Mouse (Mus musculus): ENCODE results near the gene Gcdh.

Gene Gcdh

DNA sequence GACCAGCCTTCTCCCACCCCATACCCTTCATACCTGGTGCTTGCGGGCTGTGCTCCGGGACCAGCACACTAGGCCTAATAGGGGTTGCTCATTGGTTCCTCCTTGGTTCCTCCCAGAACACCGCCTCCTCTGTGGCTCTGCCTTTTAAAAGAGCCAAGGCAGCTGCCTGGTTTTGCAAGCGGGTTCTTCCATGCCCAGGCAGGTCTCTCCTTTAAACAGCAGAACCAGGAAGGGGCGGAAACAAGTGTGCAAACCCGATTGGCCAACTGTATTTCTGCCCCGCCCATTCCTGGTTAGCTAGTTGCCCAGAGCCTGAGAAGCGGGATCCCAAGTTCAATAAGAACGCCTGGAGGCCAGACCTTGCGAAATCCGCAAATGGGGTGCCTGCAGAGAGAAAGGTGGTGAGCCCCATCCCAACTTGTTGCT, at the start of gene Gcdh:
Gene Gcdh, minus strand, starts transcription at position 213 of the 426 bp plus-strand sequence.
- DNase-seq (ENCODE audit: low spot score in 2 of 2): peak; percentile 93 to 96

DNA sequence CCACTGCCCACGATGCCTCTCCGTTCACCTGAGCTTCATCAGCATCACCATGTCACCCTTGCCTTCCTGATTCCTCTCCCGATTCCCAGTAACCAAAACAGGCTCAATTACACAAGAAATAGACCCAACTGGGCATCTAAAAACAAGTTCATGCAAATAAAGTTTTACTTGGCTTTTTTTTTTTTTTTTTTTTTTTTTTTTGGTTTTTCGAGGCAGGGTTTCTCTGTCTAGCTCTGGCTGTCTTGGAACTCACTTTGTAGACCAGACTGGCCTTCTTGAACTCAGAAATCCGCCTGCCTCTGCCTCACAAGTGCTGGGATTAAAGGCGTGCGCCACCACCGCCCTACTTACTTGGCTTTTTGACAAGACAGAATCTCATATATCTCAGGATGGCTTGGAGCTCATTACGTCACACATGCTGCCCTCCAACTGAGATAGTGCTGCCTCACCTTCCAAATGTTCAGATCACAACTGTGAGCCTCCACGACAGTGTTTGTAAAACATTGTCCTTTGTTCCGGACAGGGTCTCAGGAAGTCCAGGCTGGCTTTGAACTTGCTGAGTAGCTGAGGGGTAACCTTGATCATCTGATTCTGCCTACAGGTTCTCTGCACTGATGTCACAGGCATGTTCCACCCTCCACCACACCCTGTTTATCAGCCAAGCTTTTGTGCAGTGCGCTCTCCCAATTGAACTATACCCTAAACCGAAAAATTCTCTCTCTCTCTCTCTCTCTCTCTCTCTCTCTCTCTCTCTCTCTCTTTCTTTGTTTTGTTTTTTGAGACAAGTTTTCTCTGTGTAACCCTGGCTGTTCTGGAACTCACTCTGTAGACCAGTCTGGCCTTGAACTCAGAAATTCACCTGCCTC, 44.1 kb upstream of the Gcdh start:
- no peak for DNase-seq (ENCODE audit: low spot score in 2 of 2)

DNA sequence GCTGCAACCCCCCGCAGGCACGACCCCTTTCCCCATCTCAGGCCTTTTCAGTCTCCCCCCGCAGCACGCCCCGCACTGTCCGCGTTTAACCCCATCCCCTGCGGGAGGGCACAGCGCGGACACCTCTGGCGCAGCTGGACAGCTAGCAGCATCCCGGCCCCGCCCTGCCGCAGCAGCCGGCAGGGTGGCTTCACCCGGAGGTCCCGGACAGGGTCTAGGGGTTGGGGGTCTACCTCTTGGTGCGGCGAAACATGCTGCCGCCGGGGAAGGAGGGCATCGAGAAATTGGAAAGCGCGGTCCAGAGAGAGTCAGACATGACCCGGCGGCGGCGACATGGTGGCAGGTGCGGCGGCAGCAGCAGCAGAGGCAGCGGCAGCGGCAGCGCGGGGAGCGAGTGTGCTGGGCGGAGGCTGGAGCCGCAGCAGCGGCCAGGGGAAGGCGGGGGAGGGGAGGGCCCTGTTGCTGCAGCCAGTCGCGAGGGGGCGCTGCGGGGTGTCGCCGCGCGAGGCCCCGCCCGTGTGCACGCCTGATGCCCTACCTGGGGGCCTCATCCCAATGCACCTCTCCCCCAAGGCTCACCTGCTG, 43.3 kb upstream of the Gcdh start, which contains the start of gene Mast1:
Gene Mast1, minus strand, starts transcription at position 398 of the 585 bp plus-strand sequence.
- DNase-seq (ENCODE audit: low spot score in 2 of 2): peak in 1 of 2 experiments; percentile 57

DNA sequence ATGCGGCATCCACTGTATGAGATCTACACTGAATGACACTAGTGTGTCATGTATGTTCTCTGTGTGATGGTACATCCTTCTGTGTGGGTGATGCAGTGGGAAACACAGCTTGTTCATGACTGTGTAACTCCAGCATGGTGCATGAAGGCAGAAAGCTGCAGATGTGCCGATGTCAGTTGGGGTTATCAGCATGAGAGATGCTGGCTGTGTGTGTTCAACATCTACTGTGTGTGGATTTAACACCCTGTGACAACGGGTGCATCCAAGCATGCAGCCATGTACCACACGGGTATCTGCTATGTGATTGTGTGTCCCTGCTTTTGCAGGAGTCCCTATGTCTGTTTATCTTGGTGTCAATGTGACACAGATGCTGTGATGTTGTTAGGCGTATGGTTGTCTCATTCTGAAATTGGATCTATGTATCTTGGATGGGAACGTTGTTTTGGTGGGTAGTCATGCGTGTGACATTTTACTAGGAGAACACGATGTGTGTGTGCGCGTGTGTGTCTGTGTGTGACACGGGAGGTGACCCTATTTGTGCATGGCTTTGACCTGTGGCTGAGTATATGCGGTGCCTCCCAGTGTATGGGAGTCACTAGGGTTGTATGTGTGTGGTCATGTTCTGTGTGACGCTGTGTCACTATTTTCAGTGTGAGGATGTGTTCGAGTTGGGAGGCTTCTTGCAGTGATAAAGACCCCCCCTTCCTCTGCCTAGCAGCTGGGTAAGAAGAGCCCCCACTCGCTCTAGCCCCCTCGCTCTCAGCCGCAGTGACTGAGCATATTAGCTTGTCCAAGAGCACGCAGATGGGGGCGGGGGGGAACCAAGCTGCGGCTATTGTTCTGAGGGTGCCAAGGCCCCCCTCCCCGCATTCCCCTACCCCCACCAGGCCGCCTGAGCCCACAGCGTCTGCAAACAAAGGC, 42.6 kb upstream of the Gcdh start:
- DNase-seq (ENCODE audit: low spot score in 2 of 2): peak in 1 of 2 experiments; percentile 19

DNA sequence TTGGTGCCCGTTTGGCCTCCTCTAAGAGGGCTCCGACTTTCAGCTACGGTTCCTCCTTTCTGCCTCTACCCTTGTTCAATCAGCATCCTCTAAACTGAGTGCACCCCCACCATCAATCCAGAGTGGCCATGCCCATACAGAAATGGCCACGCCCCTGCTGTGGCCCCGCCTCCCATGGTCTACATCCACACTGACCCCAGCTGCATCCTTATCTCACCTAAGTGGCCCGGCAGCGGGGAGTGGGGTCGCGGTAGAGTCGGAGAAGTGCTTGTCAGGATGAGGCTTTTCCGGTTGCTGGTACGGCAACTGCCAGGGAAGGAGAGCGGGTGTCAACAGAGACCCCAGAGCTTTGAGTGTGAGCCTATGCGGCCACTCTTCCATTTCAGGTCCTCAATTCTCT, 41.8 kb upstream of the Gcdh start:
- DNase-seq (ENCODE audit: low spot score in 2 of 2): no peak

DNA sequence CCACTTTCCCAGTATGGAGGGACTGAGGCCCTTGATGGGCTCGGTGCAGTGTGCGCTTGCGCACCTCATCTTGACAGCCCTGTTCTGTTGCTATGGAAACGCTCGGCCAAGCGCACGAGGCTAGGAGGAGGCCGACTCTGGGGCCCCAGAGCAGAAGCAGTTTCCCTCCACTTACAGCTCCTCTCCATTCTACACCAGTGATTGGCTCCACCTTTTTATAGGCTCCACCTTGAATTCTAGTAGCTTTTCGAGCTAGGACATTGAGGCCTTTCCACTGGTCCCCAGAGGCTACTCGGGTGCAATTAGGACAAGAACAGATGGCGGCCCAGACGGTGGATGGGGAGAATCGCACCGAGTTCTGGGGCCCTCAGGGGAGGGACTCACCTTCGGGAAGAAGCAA, 41.1 kb upstream of the Gcdh start:
- peak in 1 of 2 experiments; percentile 50 for DNase-seq (ENCODE audit: low spot score in 2 of 2)

DNA sequence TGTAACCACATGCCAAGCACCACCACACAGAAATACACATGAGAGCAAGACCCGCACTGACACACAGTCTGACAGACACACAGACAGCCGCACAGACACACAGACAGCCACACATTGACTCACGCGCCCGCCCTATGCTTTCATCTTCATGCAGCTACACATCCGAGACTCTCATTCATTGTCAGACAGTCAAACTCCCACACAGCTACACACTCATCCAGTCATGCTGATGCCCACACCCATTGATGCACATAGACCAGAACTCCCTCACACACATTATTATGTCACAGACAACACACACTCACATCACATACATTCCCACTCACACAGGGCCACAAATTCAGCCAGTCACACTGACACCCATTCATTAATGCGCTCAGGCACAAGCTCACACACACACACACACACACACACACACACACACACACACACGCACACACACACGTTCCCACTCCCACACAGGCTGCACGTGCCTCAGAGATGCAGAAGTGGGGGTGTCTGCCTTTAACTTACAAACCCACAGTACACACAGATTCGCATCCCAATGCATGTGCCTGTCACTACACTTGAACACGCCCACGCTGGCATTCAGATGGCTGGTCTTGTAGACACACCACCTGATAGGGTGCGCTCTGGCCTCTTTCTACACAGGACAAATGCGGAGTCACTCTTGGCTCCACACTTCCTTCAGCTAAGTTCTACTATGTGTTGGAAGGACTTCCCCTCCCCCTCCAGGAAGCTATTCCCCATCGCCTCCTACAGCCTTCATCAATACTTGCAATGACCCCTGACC, 40.2 kb upstream of the Gcdh start:
- no peak for DNase-seq (ENCODE audit: low spot score in 2 of 2)

DNA sequence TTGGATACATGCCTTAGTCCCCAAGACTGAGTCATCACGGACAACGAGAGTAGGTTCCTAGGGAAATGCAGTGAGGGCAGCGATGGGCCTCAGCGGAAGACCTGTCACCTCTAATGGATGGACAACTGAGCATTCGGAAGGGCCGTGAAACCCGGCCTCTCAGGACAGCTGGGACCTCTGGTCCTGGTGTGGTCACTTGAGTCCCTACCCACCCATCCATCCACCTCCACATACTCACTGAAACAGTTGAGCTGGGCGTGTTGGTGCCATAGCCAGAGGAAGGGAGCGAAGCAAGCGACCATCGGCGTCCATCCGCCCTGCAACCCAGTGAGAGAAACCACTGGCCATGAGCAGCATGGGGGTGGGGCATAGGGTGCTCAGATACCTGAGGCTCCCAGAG, 36.9 kb upstream of the Gcdh start:
- DNase-seq (ENCODE audit: low spot score in 2 of 2): no peak

DNA sequence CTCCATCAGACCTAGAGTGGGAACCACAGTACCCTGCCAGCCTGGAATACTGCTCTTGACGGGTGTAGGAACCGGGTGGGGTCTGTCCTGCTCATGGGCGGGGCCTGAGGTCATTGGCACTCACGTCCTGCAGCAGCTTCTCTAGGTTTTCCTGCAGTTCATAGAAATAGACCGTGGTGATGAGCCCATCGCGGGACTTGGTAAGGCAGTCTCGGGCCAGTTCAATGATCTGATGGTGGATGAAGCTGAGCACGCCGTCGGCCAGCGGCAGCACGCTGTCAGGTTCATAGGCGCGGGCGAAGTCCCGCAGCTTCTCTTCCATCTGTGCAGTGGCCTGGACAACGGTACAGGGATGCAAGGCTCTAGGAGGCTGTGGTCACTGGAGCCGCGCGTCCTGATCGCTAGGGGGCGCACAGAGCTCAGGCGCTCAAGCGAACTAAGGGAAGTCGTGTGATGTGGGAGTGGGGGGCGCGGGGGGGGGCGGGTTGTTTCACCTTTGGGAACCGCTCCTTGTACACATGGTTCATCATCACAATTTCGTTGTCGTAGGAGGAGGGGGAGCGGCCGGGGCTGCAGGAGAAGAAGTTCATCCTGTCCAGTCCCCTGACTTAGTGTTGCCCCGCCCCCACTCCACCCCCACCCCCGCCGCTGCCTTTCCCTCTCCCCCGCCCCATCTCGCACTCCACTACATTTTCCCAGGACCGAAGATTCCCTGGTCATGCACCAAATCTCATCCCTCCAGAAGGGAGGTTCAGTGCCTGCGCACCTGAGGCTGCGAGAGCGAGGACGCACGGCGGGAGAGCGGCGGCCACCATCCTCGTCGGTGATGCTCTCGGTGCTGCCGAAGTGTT, 35.0 kb upstream of the Gcdh start:
- DNase-seq (ENCODE audit: low spot score in 2 of 2): peak in 1 of 2 experiments; percentile 66

DNA sequence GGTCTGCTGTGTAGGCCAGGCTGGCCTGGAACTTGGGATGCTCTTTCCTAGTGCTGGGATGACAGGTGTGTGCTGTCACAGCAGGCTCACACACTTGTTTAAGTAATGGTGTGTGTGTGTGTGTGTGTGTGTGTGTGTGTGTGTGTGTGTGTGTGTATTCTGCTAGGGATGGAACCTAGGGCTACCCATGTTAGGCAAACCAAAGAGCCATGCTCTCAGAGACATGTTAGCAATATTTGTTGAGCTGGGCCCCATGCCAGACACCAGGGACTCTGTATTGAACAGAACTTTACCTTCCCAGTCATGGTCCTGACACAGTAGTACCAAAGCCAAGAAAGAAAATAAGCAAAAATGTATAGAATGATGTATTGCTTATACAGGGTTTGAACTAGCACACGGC, 33.8 kb upstream of the Gcdh start:
- DNase-seq (ENCODE audit: low spot score in 2 of 2): no peak

DNA sequence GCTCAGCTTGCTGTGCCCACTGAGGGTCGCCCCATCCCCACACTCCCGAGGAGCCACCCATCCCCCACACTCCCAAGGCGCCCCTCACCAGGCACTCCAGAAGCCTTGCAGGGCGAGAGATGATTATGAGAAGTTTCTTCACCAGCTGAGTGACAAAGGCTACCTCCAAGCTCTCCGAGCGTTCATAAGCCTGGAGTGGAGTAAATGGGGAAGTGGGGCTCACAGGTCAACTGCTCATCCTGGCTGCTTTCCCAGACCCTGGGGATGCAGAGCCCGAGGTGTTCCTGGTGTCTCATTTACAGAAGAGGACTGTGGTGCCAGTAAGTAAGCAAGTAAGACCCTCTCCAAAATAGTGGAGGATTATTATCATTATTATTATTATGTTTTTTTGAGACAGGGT, 31.8 kb upstream of the Gcdh start:
- no peak for DNase-seq (ENCODE audit: low spot score in 2 of 2)

DNA sequence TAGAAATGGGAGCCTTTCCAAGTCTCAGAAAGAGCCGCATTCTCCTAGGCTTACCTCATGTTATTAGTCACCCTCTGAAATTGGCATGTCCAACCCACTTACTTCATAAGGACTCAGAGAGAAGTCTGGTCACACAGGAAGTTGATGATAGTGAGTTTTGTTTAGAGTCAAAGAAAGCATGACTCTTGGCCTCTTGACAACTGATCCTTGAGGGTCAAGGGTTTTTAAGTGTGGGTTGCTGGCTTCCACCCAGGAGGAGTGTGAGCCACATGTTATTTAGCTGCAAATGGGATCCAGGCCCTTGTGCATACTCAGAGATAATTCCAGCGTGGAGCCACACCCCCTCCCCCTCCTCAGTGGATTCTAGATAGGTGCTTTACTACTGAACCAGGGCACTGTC, 27.9 kb upstream of the Gcdh start:
- DNase-seq (ENCODE audit: low spot score in 2 of 2): no peak

DNA sequence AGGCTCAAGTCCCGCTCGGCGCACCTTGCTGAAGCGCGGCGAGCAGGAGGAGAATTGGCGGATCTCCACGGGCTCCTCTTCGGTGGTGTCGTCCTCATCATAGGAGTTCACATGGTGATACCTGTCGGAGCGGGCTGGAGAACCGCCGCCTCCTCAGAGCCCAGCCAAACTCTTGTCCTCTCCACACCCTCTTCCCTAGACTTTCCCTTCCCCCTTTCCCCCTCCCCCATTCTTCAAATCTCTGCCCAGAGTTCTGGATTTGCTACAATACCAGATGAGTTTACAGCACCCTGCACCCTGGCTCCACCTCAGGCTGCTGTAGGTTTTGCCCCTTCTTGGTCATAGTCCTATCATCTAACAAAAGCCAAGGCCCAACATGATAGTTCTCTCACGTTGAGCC, 24.9 kb upstream of the Gcdh start:
- no peak for DNase-seq (ENCODE audit: low spot score in 2 of 2)

DNA sequence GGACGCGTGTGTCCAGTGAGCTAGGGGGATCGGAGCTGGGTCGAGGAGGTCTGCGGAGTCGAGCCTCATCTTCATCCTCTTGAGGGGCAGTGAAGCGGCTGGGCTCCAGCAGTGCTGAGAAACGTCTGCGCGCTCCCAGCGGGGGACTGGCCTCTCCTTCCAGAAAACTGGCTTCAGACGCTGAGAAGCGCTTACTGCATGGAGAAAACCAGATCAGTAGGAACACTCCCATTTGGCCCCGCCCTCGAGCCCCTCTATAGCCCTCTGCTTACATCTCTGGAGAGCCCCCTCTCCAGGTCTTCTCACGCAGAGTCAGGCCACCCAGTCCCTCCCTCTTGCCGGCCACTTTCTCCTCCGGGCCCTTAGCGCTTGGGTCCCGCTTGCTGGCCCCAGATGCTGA, 24.1 kb upstream of the Gcdh start:
- DNase-seq (ENCODE audit: low spot score in 2 of 2): no peak

DNA sequence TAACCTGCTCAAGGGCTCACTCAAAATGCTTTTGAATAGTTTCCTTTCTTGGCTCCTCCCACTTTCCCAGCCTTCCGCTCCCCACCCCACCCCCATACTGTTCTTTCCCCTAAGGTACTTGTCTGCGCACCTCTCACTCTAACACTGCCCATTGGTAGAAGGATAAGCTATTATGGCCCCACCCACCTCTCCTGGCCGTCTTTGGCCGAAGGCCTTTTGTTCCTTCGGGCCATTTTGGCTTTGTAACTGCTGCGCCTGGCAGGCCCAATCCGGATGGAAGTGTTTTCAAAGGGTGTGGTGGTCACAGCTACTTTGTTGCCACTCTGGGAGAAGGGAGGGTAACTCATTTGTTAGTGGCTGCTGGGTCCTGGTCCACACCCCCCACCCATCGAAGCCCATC, 21.5 kb upstream of the Gcdh start:
- no peak for DNase-seq (ENCODE audit: low spot score in 2 of 2)

DNA sequence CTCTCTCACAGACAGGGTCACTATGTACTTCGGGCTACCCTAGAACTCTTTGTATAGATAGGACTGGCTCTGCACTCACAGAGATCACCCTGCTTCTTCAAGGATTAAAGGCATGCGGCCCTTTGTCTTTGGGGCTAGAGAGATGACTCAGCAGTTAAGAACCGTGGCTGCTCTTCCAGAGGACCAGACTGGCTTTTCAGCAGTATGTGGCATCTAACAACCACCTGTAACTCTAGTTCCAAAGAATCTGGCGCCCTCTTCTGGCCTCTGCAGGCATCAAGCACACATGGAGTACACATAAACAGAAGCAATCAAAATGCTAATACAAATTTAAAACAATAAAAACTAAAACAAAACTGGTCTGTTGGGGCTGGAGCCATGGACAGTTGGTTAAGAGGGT, 20.2 kb upstream of the Gcdh start:
- no peak for DNase-seq (ENCODE audit: low spot score in 2 of 2)

DNA sequence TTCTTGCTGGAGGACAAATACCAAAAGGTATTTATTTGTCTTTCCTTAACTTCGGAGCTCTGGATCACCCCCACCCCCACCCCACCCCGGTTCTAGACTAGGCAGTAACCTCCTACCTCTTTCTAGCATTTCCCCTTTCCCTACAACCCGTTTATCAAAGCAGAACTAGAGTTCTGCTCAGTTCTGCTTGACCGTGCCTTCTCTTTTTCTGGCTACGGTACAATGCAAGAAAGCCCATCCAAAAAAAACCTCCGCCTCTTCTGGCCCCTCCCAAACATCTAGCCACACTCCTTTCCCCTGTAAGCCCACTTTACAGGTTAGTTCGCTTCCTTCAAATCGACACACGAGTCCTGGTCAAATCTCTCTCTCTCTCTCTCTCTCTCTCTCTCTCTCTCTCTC, 19.8 kb upstream of the Gcdh start:
- no peak for DNase-seq (ENCODE audit: low spot score in 2 of 2)

DNA sequence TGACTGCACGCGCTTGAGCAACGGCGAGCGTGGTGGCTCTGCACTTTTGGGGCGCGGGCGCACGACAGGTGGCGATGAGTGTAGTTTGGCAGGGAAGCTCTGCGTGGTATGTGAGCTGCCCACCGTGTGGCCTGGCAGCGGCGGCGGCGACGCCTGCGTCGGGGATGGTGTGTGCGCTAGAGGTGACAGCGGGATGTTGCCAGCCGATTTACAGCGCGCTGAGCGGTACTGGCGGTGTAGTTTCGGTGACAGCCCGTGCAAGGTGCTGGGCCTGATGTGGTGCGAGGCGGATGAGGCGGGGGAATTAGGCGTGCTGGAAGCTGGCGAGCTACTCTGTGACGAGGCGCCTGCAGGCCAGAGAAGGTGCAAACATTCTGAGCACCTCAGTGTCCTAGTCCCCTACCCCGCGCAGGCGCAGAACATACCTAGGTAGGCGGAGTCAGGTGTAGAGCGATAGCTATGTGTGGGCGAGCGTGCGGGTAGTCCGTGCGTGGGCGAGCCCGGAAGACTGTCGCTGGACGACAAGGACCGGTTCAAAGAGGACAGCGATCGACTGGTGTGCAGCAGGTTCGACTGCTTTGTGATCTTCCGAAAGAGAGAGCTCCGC, 19.3 kb upstream of the Gcdh start:
- DNase-seq (ENCODE audit: low spot score in 2 of 2): peak in 1 of 2 experiments; percentile 69

DNA sequence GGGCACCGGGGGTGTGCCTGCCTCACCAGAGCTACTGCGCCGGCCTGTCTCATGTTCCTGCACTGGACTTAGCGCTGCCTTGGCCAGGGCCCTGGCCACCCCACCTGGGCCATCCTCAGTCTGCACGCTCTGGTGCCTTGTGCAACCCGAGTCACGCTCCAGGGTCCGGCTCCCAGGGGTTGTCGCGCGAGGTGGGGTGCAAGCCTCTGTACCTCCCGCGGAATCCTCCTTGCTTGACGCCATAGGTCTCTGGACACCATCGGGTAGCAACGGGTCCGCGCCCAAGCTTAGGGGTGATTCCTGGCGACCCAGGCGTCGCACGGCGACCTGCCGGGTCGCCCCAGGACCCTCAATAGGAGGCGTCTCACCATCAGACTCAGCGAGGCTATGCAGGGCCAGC, 18.7 kb upstream of the Gcdh start:
- DNase-seq (ENCODE audit: low spot score in 2 of 2): no peak

DNA sequence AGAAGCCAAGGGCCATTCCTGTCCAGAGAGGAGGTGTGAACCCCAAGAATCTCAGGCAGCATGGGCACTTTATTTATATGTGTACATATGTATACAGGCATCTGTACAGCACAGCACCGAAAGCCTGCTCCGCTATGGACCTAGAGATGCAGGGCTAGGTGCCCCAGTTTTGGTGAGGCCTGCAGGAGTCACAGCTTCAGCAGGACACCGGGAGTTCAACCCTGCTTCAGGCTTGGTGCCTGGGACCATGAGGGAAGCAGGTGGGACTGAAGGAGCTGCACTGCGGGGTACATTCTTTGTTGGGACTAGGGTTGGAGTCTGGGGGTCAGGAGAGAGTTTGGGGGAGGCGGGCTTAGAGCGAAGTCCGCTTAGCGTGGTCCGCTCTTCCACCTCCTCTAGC, 18.1 kb upstream of the Gcdh start:
- no peak for DNase-seq (ENCODE audit: low spot score in 2 of 2)
